Comparison of ENCODE assay signal across 10 mouse cellular contexts in the genomic region with DNA sequence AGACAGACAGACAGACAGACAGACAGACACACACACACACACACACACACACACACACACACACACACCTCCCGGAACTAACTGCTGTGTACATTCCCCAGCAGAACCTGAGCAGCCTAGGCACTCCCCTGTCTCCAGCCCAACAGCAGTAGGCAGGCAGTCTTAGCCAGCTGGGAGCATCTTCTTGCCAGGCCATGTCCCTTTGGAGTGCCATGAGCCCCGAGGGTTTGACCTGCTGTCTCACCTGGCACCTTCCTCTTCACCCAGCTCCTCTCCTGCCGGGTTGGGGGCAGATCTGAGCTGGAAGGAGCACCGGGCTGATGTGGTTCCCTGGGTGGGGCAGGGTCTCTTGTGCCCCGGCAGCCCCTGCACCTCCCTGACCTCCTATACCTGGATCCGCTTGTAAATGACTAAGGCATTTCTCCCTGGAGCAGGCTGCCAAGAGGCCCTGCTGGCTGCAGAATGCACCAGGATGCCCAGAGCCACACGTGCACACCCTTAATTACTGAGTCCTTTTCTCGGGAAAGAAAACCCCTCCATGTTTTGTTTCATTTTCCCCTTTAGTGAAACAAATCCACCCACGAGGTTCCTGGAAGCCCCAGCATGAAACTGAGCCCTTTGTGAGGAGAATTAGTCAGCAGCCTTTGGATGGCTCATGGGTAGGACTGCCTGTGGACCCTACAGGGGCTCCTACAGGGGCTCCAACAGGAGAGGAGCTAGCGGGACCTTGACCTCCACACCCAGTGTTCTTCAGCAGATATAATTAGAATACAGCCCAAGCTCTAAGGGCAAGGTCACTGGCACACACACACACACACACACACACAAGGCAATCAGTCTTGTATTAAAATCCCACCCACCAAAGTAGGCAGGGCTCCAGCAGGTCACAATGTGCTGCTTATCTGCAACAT. TPM values are rescaled to one million over a fixed set of nuclear protein-coding genes. Genes with fewer than 3 reads are reported as not detected.
DNase-seq lines count a peak whose midpoint lies in the region; ATAC-seq and TF ChIP-seq lines count a peak whose summit lies in the region.
"Had no signal": no experiment of that assay in that cellular context is flagged by ENCODE, and none has a peak within 500 bp of the region (broad histone marks: within the 10 kb centered on the region; RNA-seq: fewer than 3 reads in every experiment).

No protein-coding gene starts in this region.

- no peak for ATAC-seq in forebrain, embryonic 16.5 days
- no peak for ATAC-seq in forebrain, postnatal 0 days
- ATAC-seq in intestine, postnatal 0 days: peak; percentile 53; the same call in 1 of the 2 replicates
- ATAC-seq in frontal cortex, adult (ENCODE audit: low TSS enrichment): no peak

- no peak overlapping the region for H3K27ac ChIP-seq in forebrain, embryonic 16.5 days (ENCODE audit: low read length)
- H3K27ac ChIP-seq in forebrain, postnatal 0 days (ENCODE audit: low read depth, low read length): no peak overlapping the region
- H3K27ac ChIP-seq in intestine, postnatal 0 days (ENCODE audit: low read depth, low read length): no peak overlapping the region

- WGBS in forebrain, embryonic 16.5 days: 32% methylated on average over 10 of the region's 10 CpGs
- WGBS in forebrain, postnatal 0 days: 39% methylated on average over 10 of the region's 10 CpGs
- WGBS in intestine, postnatal 0 days: 30% methylated on average over 10 of the region's 10 CpGs

- no peak overlapping the region for H3K4me3 ChIP-seq in forebrain, embryonic 16.5 days (replicated peaks; ENCODE audit: low read length)
- no peak overlapping the region for H3K4me3 ChIP-seq in forebrain, postnatal 0 days (ENCODE audit: low read depth, low read length)
- H3K4me3 ChIP-seq in E14TG2a.4 (replicated peaks; ENCODE audit: low read length): peak overlapping the region; percentile 49; the same call in 1 of the 2 replicates
- H3K4me3 ChIP-seq in intestine, postnatal 0 days (ENCODE audit: low read depth, low read length): no peak overlapping the region

- H3K4me1 ChIP-seq in forebrain, embryonic 16.5 days (replicated peaks; ENCODE audit: control insufficient read depth, insufficient read depth, low read length): peaks cover 11% of the 10 kb centered on the region
- H3K4me1 ChIP-seq in forebrain, postnatal 0 days (ENCODE audit: insufficient read depth): no peaks in the 10 kb centered on the region
- H3K4me1 ChIP-seq in E14TG2a.4 (replicated peaks; ENCODE audit: low read depth, low read length): peaks cover 98% of the 10 kb centered on the region
- H3K4me1 ChIP-seq in intestine, postnatal 0 days (replicated peaks; ENCODE audit: control insufficient read depth, insufficient read depth, low read length): 0 out of 2 replicates have a peak, but pooled peaks cover 21% of the 10 kb centered on the region

- no peaks in the 10 kb centered on the region for H3K36me3 ChIP-seq in forebrain, embryonic 16.5 days (ENCODE audit: control insufficient read depth, insufficient read depth)
- no peaks in the 10 kb centered on the region for H3K36me3 ChIP-seq in forebrain, postnatal 0 days (ENCODE audit: insufficient read depth)
- H3K36me3 ChIP-seq in E14TG2a.4 (ENCODE audit: insufficient read depth, low read length): no peaks in the 10 kb centered on the region
- no peaks in the 10 kb centered on the region; the same call in 1 of the 2 replicates for H3K36me3 ChIP-seq in intestine, postnatal 0 days (ENCODE audit: control insufficient read depth, insufficient read depth)

- no peak for DNase-seq in forebrain, postnatal 0 days
- peak; percentile 49 to 50 for DNase-seq in cerebellum, postnatal 10 days
- no peak for DNase-seq in adrenal gland, adult 8-10 months
- DNase-seq in kidney, adult 9 months: no peak
- DNase-seq: lung, postnatal 10 days had no signal

- 0 out of 2 replicates have a peak overlapping the region, but pooled peaks have one; percentile 14 for H3K9ac ChIP-seq in forebrain, embryonic 16.5 days (replicated peaks; ENCODE audit: low read depth, low read length)
- no peak overlapping the region for H3K9ac ChIP-seq in forebrain, postnatal 0 days
- 0 out of 2 replicates have a peak overlapping the region, but pooled peaks have one; percentile 18 for H3K9ac ChIP-seq in intestine, postnatal 0 days (ENCODE audit: low read depth, low read length)

- no peaks in the 10 kb centered on the region for H3K27me3 ChIP-seq in forebrain, embryonic 16.5 days (replicated peaks; ENCODE audit: control insufficient read depth, insufficient read depth, low read length)
- H3K27me3 ChIP-seq in forebrain, postnatal 0 days (ENCODE audit: insufficient read depth, low read length): no peaks in the 10 kb centered on the region
- H3K27me3 ChIP-seq in E14TG2a.4 (ENCODE audit: insufficient read depth, low read length): peaks cover 15% of the 10 kb centered on the region
- no peaks in the 10 kb centered on the region for H3K27me3 ChIP-seq in intestine, postnatal 0 days (replicated peaks; ENCODE audit: control insufficient read depth, insufficient read depth, low read length)

- H3K4me2 ChIP-seq in forebrain, embryonic 16.5 days (ENCODE audit: low read length): no peak overlapping the region
- H3K4me2 ChIP-seq in forebrain, postnatal 0 days (ENCODE audit: low read depth): no peak overlapping the region
- H3K4me2 ChIP-seq in intestine, postnatal 0 days (replicated peaks; ENCODE audit: low read depth): peak overlapping the region; percentile 44

- TF ChIP-seq CTCF in forebrain, postnatal 0 days (IDR thresholded peaks at IDR 0.05; ENCODE audit: low read depth): no peak
- TF ChIP-seq CTCF in E14TG2a.4 (conservative IDR thresholded peaks at IDR 0.05; ENCODE audit: low read length): no peak
- no peak for TF ChIP-seq CTCF in intestine, postnatal 0 days (IDR thresholded peaks at IDR 0.05; ENCODE audit: low read depth)

- no peaks in the 10 kb centered on the region for H3K9me3 ChIP-seq in forebrain, embryonic 16.5 days (ENCODE audit: control insufficient read depth, low read length)
- H3K9me3 ChIP-seq in forebrain, postnatal 0 days (ENCODE audit: low read length): no peaks in the 10 kb centered on the region
- no peaks in the 10 kb centered on the region for H3K9me3 ChIP-seq in E14TG2a.4 (ENCODE audit: low read length)
- no peaks in the 10 kb centered on the region for H3K9me3 ChIP-seq in intestine, postnatal 0 days (ENCODE audit: control insufficient read depth)

RNA-seq across cellular contexts. Expression of a gene that starts 11.8 kb away (rescaled TPM):
- polyA plus RNA-seq in forebrain, embryonic 16.5 days (2015; fragmentation: Nextera tagmentation; extraction: Ambion mirVana): 5.8 and 7.0 TPM in 2 replicates
- total RNA-seq in forebrain, postnatal 0 days (2014; rRNA removed): 7.1 and 7.3 TPM in 2 replicates
- 5.8 and 6.2 TPM in 2 replicates for polyA plus RNA-seq in forebrain, postnatal 0 days (2015; fragmentation: Nextera tagmentation; extraction: Ambion mirVana)
- 26.4 and 26.5 TPM in 2 replicates for polyA plus RNA-seq in intestine, postnatal 0 days (2015; fragmentation: Nextera tagmentation; extraction: Ambion mirVana)
- 10 to 100 TPM; 17.0 to 29.8 (median 23.9) TPM for total RNA-seq in adrenal gland, adult 8-10 months (2022)
- total RNA-seq: monocyte, adult 5-6 weeks had no signal

Comparison
In these comparisons a context has a peak if more than half of its experiments do, and no peak if none do; other contexts are left out.
1. DNase-seq: peak in cerebellum, postnatal 10 days (2 of 2); none in forebrain, postnatal 0 days (single experiment), adrenal gland, adult 8-10 months (single experiment) and kidney, adult 9 months (single experiment).